In genomic region chr4:137313511-137313910, GRCm38 (mm10) we compare ENCODE assay signal across 12 mouse cellular contexts. TPM values are rescaled to one million over a fixed set of nuclear protein-coding genes. Genes with fewer than 3 reads are reported as not detected.
DNase-seq lines count a peak whose midpoint lies in the region; ATAC-seq and TF ChIP-seq lines count a peak whose summit lies in the region.
"Had no signal": no experiment of that assay in that cellular context is flagged by ENCODE, and none has a peak within 500 bp of the region (broad histone marks: within the 10 kb centered on the region; RNA-seq: fewer than 3 reads in every experiment).

No protein-coding gene starts in this region.

- peaks cover 33% of the 10 kb centered on the region for H3K36me3 ChIP-seq in E14TG2a.4 (ENCODE audit: insufficient read depth, low read length)
- peaks cover 37% of the 10 kb centered on the region; the same call in 1 of the 2 replicates for H3K36me3 ChIP-seq in embryonic facial prominence, embryonic 14.5 days (ENCODE audit: control insufficient read depth, insufficient read depth, low read length)

- H3K27ac ChIP-seq in layer of hippocampus, adult 2 months, result no peak overlapping the region
- no peak overlapping the region for H3K27ac ChIP-seq in embryonic facial prominence, embryonic 14.5 days (replicated peaks; ENCODE audit: low read depth, low read length)
- H3K27ac ChIP-seq: embryonic facial prominence, embryonic 12.5 days had no signal

- H3K27me3 ChIP-seq in E14TG2a.4 (ENCODE audit: insufficient read depth, low read length), result no peaks in the 10 kb centered on the region
- H3K27me3 ChIP-seq in embryonic facial prominence, embryonic 14.5 days (replicated peaks; ENCODE audit: control insufficient read depth, insufficient read depth, low read length), result no peaks in the 10 kb centered on the region
- H3K27me3 ChIP-seq: embryonic facial prominence, embryonic 12.5 days had no signal

- WGBS in embryonic facial prominence, embryonic 14.5 days, result 38% methylated on average over 2 of the region's 2 CpGs

- TF ChIP-seq CTCF in layer of hippocampus, adult 2 months (conservative IDR thresholded peaks at IDR 0.05), result peak; percentile 85
- TF ChIP-seq CTCF in E14TG2a.4 (conservative IDR thresholded peaks at IDR 0.05; ENCODE audit: low read length), result peak; percentile 50

- H3K4me3 ChIP-seq in layer of hippocampus, adult 2 months, result no peak overlapping the region
- no peak overlapping the region for H3K4me3 ChIP-seq in E14TG2a.4 (replicated peaks; ENCODE audit: low read length)
- no peak overlapping the region for H3K4me3 ChIP-seq in embryonic facial prominence, embryonic 14.5 days (ENCODE audit: low read depth, low read length)
- H3K4me3 ChIP-seq: embryonic facial prominence, embryonic 12.5 days had no signal

- H3K4me1 ChIP-seq in E14TG2a.4 (replicated peaks; ENCODE audit: low read depth, low read length), result peaks cover 17% of the 10 kb centered on the region
- H3K4me1 ChIP-seq in embryonic facial prominence, embryonic 14.5 days (ENCODE audit: control insufficient read depth, insufficient read depth, low read length), result no peaks in the 10 kb centered on the region
- H3K4me1 ChIP-seq: embryonic facial prominence, embryonic 12.5 days had no signal

- H3K9ac ChIP-seq in embryonic facial prominence, embryonic 14.5 days (ENCODE audit: low read depth, low read length), result no peak overlapping the region
- H3K9ac ChIP-seq: embryonic facial prominence, embryonic 12.5 days had no signal

- DNase-seq in layer of hippocampus, adult 2 months (ENCODE audit: low spot score in 2 of 2), result no peak
- no peak for DNase-seq in layer of hippocampus, postnatal 10 days (ENCODE audit: low spot score in 2 of 2)
- DNase-seq in CD4-positive helper T cell, adult 2 months (ENCODE audit: low read depth, low spot score), result peak; percentile 42
- peak; percentile 68 for DNase-seq in embryonic facial prominence, embryonic 14.5 days (ENCODE audit: low spot score)
- DNase-seq in cerebellum, adult 8-10 months, result no peak
- DNase-seq in gastrocnemius, postnatal 4 days (ENCODE audit: low spot score in 2 of 2), result no peak
- DNase-seq: adrenal gland, postnatal 10 days; layer of hippocampus, adult 9-11 months; lung, postnatal 14 days; thymus, postnatal 25 days had no signal

- H3K4me2 ChIP-seq in embryonic facial prominence, embryonic 14.5 days (ENCODE audit: low read depth, low read length), result no peak overlapping the region
- H3K4me2 ChIP-seq: embryonic facial prominence, embryonic 12.5 days had no signal

- no peak for ATAC-seq in embryonic facial prominence, embryonic 14.5 days (ENCODE audit: low read depth)

- H3K9me3 ChIP-seq in E14TG2a.4 (ENCODE audit: low read length), result no peaks in the 10 kb centered on the region
- no peaks in the 10 kb centered on the region for H3K9me3 ChIP-seq in embryonic facial prominence, embryonic 14.5 days (ENCODE audit: control insufficient read depth, low read length)
- H3K9me3 ChIP-seq: embryonic facial prominence, embryonic 12.5 days had no signal

RNA-seq across cellular contexts. Expression of gene Wnt4, which starts 36.2 kb away (rescaled TPM):
- 1 to 10 TPM; 5.2 to 6.6 TPM for total RNA-seq in layer of hippocampus, adult 2 months (2021)
- 10 to 100 TPM; 10.4 to 11.4 TPM for total RNA-seq in layer of hippocampus, postnatal 10 days (2021)
- 4.7 and 5.6 TPM in 2 replicates for polyA plus RNA-seq in embryonic facial prominence, embryonic 14.5 days (2014; fragmentation: Nextera tagmentation; extraction: Ambion mirVana)
- total RNA-seq in gastrocnemius, postnatal 4 days (2021), result 10 to 100 TPM; 22.2 to 22.8 TPM

RNA-seq across cellular contexts. Expression of gene Cdc42, which starts 44.0 kb away (rescaled TPM):
- 100 to 1,000 TPM; 300 to 303 TPM for total RNA-seq in layer of hippocampus, adult 2 months (2021)
- total RNA-seq in layer of hippocampus, postnatal 10 days (2021), result 100 to 1,000 TPM; 446 to 465 TPM
- 714 and 769 TPM in 2 replicates for polyA plus RNA-seq in embryonic facial prominence, embryonic 14.5 days (2014; fragmentation: Nextera tagmentation; extraction: Ambion mirVana)
- total RNA-seq in gastrocnemius, postnatal 4 days (2021), result 100 to 1,000 TPM; 298 to 314 TPM

Comparison
In these comparisons a context has a peak if more than half of its experiments do, and no peak if none do; other contexts are left out.
1. DNase-seq: peak in CD4-positive helper T cell, adult 2 months (single experiment) and embryonic facial prominence, embryonic 14.5 days (single experiment); none in layer of hippocampus, adult 2 months (0 of 2), layer of hippocampus, postnatal 10 days (0 of 2), cerebellum, adult 8-10 months (single experiment) and gastrocnemius, postnatal 4 days (0 of 2).